Mouse (Mus musculus): ENCODE measurements around the gene Fn1. TPM values are rescaled to one million over a fixed set of nuclear protein-coding genes. Genes with fewer than 3 reads are reported as not detected.

Gene Fn1
- 10 to 100 TPM; 35.2 to 63.1 TPM for total RNA-seq (2021)
- long read RNA-seq, experiment 1, full-length matches to known transcripts: 10 of 23 reads
- long read RNA-seq, experiment 1, partial matches to known transcripts: 12 of 23 reads
- long read RNA-seq, experiment 1, other reads (novel, unspliced or antisense): 1 of 23 reads
- long read RNA-seq, experiment 2, full-length matches to known transcripts: 2 of 6 reads
- long read RNA-seq, experiment 2, partial matches to known transcripts: 4 of 6 reads
- long read RNA-seq, experiment 2, other reads (novel, unspliced or antisense): 0 of 6 reads

- peak; percentile 94 for DNase-seq
- Histone ChIP-seq H3K27ac (peak within 1 kb of the TSS; percentile 86), H3K4me3 (peak within 1 kb of the TSS; percentile 87)
- intact Hi-C loops (cut with DNase I): no loop called here
- TF ChIP-seq CTCF (IDR thresholded peaks at IDR 0.05): no peak
These were observed at the start of gene Fn1 for GRCm38 (mm10) chr1:71652551-71653399. Gene Fn1, minus strand, starts transcription at chr1:71653200.

- Histone ChIP-seq H3K27ac (no peak overlapping the region), H3K4me3 (no peak overlapping the region)
- DNase-seq: no peak
- intact Hi-C loops (cut with DNase I): no loop called here
- no peak for TF ChIP-seq CTCF (IDR thresholded peaks at IDR 0.05)
These were observed 43.1 kb upstream of the Fn1 start for GRCm38 (mm10) chr1:71696093-71696492.

- no peak for TF ChIP-seq CTCF (IDR thresholded peaks at IDR 0.05)
- no peak for DNase-seq
- intact Hi-C loops (cut with DNase I): no loop called here
- no peak overlapping the region for H3K27ac ChIP-seq
- H3K4me3 ChIP-seq: 0 out of 2 replicates have a peak overlapping the region, but pooled peaks have one; percentile 7
These were observed 38.7 kb upstream of the Fn1 start for GRCm38 (mm10) chr1:71691472-71692277.

GRCm38 (mm10) chr1:71688926-71689303 lies 35.9 kb upstream of the Fn1 start:
- no peak for TF ChIP-seq CTCF (IDR thresholded peaks at IDR 0.05)
- H3K27ac ChIP-seq: no peak overlapping the region
- intact Hi-C loops (cut with DNase I): no loop called here
- H3K4me3 ChIP-seq: no peak overlapping the region
- DNase-seq: no peak

GRCm38 (mm10) chr1:71688272-71688925 lies 35.4 kb upstream of the Fn1 start:
- Histone ChIP-seq H3K27ac (no peak overlapping the region), H3K4me3 (no peak overlapping the region)
- TF ChIP-seq CTCF (IDR thresholded peaks at IDR 0.05): no peak
- intact Hi-C loops (cut with DNase I): no loop called here
- DNase-seq: no peak

- Histone ChIP-seq H3K27ac (no peak overlapping the region), H3K4me3 (no peak overlapping the region)
- no peak for DNase-seq
- intact Hi-C loops (cut with DNase I): no loop called here
- no peak for TF ChIP-seq CTCF (IDR thresholded peaks at IDR 0.05)
These were observed 33.8 kb upstream of the Fn1 start for GRCm38 (mm10) chr1:71686791-71687190.

- peak overlapping the region; percentile 54; the same call in 1 of the 2 replicates for H3K27ac ChIP-seq
- H3K4me3 ChIP-seq: no peak overlapping the region
- intact Hi-C loops (cut with DNase I): no loop called here
- DNase-seq: no peak
- TF ChIP-seq CTCF (IDR thresholded peaks at IDR 0.05): no peak
These were observed 30.7 kb upstream of the Fn1 start for GRCm38 (mm10) chr1:71683736-71684135.

GRCm38 (mm10) chr1:71682194-71682715 lies 29.3 kb upstream of the Fn1 start:
- intact Hi-C loops (cut with DNase I): no loop called here
- H3K27ac ChIP-seq: no peak overlapping the region
- TF ChIP-seq CTCF (IDR thresholded peaks at IDR 0.05): no peak

GRCm38 (mm10) chr1:71681306-71681705 lies 28.3 kb upstream of the Fn1 start:
- no peak overlapping the region for H3K4me3 ChIP-seq
- no peak for DNase-seq
- no peak for TF ChIP-seq CTCF (IDR thresholded peaks at IDR 0.05)
- H3K27ac ChIP-seq: no peak overlapping the region
- intact Hi-C loops (cut with DNase I): no loop called here

More at GRCm38 (mm10) chr1:71682194-71682715, 29.3 kb upstream of the Fn1 start:
- no peak for DNase-seq
- H3K4me3 ChIP-seq: no peak overlapping the region

GRCm38 (mm10) chr1:71680046-71680672 lies 27.2 kb upstream of the Fn1 start:
- Histone ChIP-seq H3K27ac (no peak overlapping the region), H3K4me3 (no peak overlapping the region)
- no peak for DNase-seq
- intact Hi-C loops (cut with DNase I): no loop called here
- TF ChIP-seq CTCF (IDR thresholded peaks at IDR 0.05): no peak

GRCm38 (mm10) chr1:71675420-71675819 lies 22.4 kb upstream of the Fn1 start:
- H3K27ac ChIP-seq: no peak overlapping the region
- TF ChIP-seq CTCF (IDR thresholded peaks at IDR 0.05): peak; percentile 52
- intact Hi-C loops (cut with DNase I): loop anchor here (10.0 kb wide), 1 partner anchor 449 kb away; no protein-coding TSS in a partner anchor
- DNase-seq: no peak
- H3K4me3 ChIP-seq: no peak overlapping the region
